Mouse (Mus musculus) ES-Bruce4 (cell line): Measurements from ENCODE around the gene Ssh1.

Experiments used
- CTCF ChIP-seq: IDR thresholded peaks from one replicate; pipeline ENCODE4 v1.8.1; 2011; ENCODE audit warnings: low read depth, low read length
- EP300 ChIP-seq: IDR thresholded peaks from 2 replicates; pipeline ENCODE4 v1.6.1; 2011; ENCODE audit warnings: low read depth, low read length; ENCODE audit not compliant: insufficient read depth
- POLR2A ChIP-seq: IDR thresholded peaks from one replicate; pipeline ENCODE4 v1.8.1; 2011; ENCODE audit warnings: low read length; ENCODE audit not compliant: insufficient read depth

GRCm38 (mm10) chr5:113901074-113901571 lies 92.6 kb downstream of the Ssh1 start:
- TF ChIP-seq EP300 (no peak), CTCF (no peak), POLR2A (no peak)
